Mouse (Mus musculus) ovary, postnatal 14 days (tissue): ENCODE results near the gene 4921501E09Rik.
"Not testable (repeated sequence)": the region's sequence is repeated elsewhere in the genome, so short reads cannot be mapped to it uniquely, and the experiment has no call there.

ENCODE experiments used
- DNase-seq: peaks from one replicate; pipeline ENCODE4 v3.0.0; 2022; ENCODE audit warnings: low spot score

The 4921501E09Rik gene

GRCm38 (mm10) chr17:33067958-33068357 is at the start of gene 4921501E09Rik:
4921501E09Rik (minus strand) TSS chr17:33068058.
- no peak for DNase-seq

- DNase-seq: no peak
Measured at GRCm38 (mm10) chr17:33097396-33097795, 29.5 kb upstream of the 4921501E09Rik start.

- peak; percentile 61 for DNase-seq
Measured at GRCm38 (mm10) chr17:33092391-33093193, 24.7 kb upstream of the 4921501E09Rik start.

GRCm38 (mm10) chr17:33091630-33092029 is 23.8 kb upstream of the 4921501E09Rik start:
- no peak for DNase-seq

GRCm38 (mm10) chr17:33089220-33089949 is 21.5 kb upstream of the 4921501E09Rik start, which contains the start of gene Zfp563:
Zfp563 (plus strand) TSS chr17:33089310.
- peak; percentile 88 for DNase-seq

- no peak for DNase-seq
Measured at GRCm38 (mm10) chr17:33063001-33063400, 4.9 kb downstream of the 4921501E09Rik start.

- no peak for DNase-seq
Measured at GRCm38 (mm10) chr17:33058791-33059190, 9.1 kb downstream of the 4921501E09Rik start.

GRCm38 (mm10) chr17:33032900-33033891 is 34.7 kb downstream of the 4921501E09Rik start, which contains the start of gene Zfp763:
Zfp763 (minus strand) TSS chr17:33033402.
- peak; percentile 60 for DNase-seq

- no peak for DNase-seq
Measured at GRCm38 (mm10) chr17:33032376-33032775, 35.5 kb downstream of the 4921501E09Rik start.

- DNase-seq: not testable (repeated sequence)
Measured at GRCm38 (mm10) chr17:33020434-33020833, 47.4 kb downstream of the 4921501E09Rik start.
